Mouse (Mus musculus) limb, embryonic 11.5 days (tissue): ENCODE data around the gene Slc6a5. TPM values are rescaled to one million over a fixed set of nuclear protein-coding genes. Genes with fewer than 3 reads are reported as not detected.
"Not testable (repeated sequence)": the region's sequence is repeated elsewhere in the genome, so short reads cannot be mapped to it uniquely, and the experiment has no call there.

ENCODE experiments used
- ATAC-seq: fragments of 200-750 bp; cut with Nextera tagmentation; 2 replicates; pipeline ENCODE4 v1.8.0; 2017; ENCODE audit warnings: low read depth; ENCODE audit not compliant: insufficient number of reproducible peaks, low FRiP score, low TSS enrichment
- DNase-seq: peaks from one replicate; pipeline ENCODE4 v3.0.0-alpha.2; 2015; ENCODE audit warnings: low spot score
- H3K27ac ChIP-seq: fragments of 300-500 bp; sonication (generic); replicated peaks from 2 replicates; pipeline ENCODE4 v1.5.1; 2014; ENCODE audit warnings: low read depth, mild to moderate bottlenecking, low read length
- H3K27me3 ChIP-seq: fragments of 300-500 bp; sonication (generic); 2 replicates; pipeline ENCODE4 v1.6.1; 2014; ENCODE audit warnings: mild to moderate bottlenecking, low read length, mixed read lengths; ENCODE audit not compliant: control insufficient read depth, insufficient read depth
- H3K36me3 ChIP-seq: fragments of 300-500 bp; sonication (generic); 2 replicates; pipeline ENCODE4 v1.6.1; 2014; ENCODE audit warnings: mild to moderate bottlenecking, low read length, moderate library complexity, mixed read lengths; ENCODE audit not compliant: control insufficient read depth, insufficient read depth
- H3K4me1 ChIP-seq: fragments of 300-500 bp; sonication (generic); 2 replicates; pipeline ENCODE4 v1.6.1; 2014; ENCODE audit warnings: low read length, mixed read lengths; ENCODE audit not compliant: control insufficient read depth, insufficient read depth
- H3K4me2 ChIP-seq: fragments of 300-500 bp; sonication (generic); 2 replicates; pipeline ENCODE4 v1.6.1; 2014; ENCODE audit warnings: low read depth, mild to moderate bottlenecking, moderate library complexity; ENCODE audit not compliant: severe bottlenecking
- H3K4me3 ChIP-seq: fragments of 300-500 bp; sonication (generic); 2 replicates; pipeline ENCODE4 v1.5.1; 2014; ENCODE audit warnings: low read depth, low read length
- H3K9ac ChIP-seq: fragments of 300-500 bp; sonication (generic); 2 replicates; pipeline ENCODE4 v1.6.1; 2014; ENCODE audit warnings: mild to moderate bottlenecking, low read length
- H3K9me3 ChIP-seq: fragments of 300-500 bp; sonication (generic); 2 replicates; pipeline ENCODE4 v1.6.1; 2016; ENCODE audit warnings: low read length; ENCODE audit not compliant: control insufficient read depth
- WGBS: fragments of 180-500 bp; shearing (Covaris S2); extraction: QIAGEN DNeasy Blood & Tissue Kit; methylation state at CpG from one replicate; pipeline ENCODE4 v1.1.7; 2014; 5-methylcytosine and 5-hydroxymethylcytosine counted together
- polyA plus RNA-seq: library from polyadenylated mRNA; unstranded; fragments of >200 nt; fragmentation: Nextera tagmentation; extraction: Ambion mirVana; gene quantifications from 2 replicates; pipeline ENCODE4 v1.2.1, GENCODE M21; 2014

The Slc6a5 gene
- polyA plus RNA-seq, 1 experiment from 2014 or later, result not detected

DNA sequence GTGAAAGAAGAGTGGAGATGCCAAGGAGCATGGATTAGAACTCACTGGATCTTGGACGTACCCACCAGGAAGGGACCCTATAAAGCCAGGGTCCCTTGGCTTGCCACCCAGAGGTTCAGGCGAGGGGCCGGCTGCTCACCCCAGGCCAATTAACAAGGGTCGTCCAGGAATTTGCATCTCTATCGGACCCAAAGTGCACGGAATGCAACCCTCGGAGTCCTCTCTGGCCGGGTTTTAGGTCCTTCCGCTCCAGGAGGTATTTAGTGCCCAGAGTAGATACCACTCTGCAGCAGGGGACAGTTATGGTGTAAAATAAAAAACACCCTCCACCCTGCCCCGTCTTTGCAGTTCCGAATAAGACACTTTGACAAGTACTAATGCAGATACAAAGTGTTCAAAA, 5.5 kb downstream of the Slc6a5 start:
- Histone ChIP-seq H3K4me1 (no peaks in the 10 kb centered on the region), H3K4me3 (no peak overlapping the region), H3K27me3 (peaks cover 80% of the 10 kb centered on the region), H3K9ac (no peak overlapping the region), H3K9me3 (no peaks in the 10 kb centered on the region), H3K27ac (no peak overlapping the region), H3K36me3 (no peaks in the 10 kb centered on the region), H3K4me2 (no peak overlapping the region)
- ATAC-seq (no peak), DNase-seq (no peak)
- under 1% methylated on average over 11 of the region's 11 CpGs for WGBS

DNA sequence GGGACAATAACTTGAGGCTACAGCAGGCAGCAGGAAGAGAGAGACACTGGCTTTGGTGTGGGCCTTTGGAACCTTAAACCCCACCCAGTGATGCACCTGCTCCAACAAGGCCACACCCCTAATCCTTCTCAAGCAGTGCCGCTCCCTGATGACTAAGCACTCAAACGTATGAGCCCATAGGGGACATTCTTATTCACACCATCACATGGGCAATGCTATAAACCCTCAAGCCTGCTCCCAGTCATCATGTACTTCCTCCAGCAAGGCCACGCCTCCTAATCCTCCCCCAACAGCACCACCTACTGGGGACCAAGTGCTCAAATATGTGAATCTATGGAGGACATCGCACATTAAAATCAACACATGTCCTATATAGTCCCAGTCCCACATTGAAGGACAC, 9.5 kb downstream of the Slc6a5 start:
- Histone ChIP-seq H3K4me3 (no peak overlapping the region), H3K9me3 (no peaks in the 10 kb centered on the region), H3K27ac (no peak overlapping the region), H3K4me2 (no peak overlapping the region), H3K4me1 (no peaks in the 10 kb centered on the region), H3K27me3 (peaks cover 41% of the 10 kb centered on the region), H3K9ac (no peak overlapping the region), H3K36me3 (no peaks in the 10 kb centered on the region)
- WGBS, result 87% methylated on average over 4 of the region's 4 CpGs
- no peak for ATAC-seq
- DNase-seq, result no peak

GRCm38 (mm10) chr7:49920751-49921150, 10.8 kb downstream of the Slc6a5 start:
- no peak for ATAC-seq
- no peak for DNase-seq
- no peak overlapping the region for H3K27ac ChIP-seq
- H3K4me2 ChIP-seq, result no peak overlapping the region
- H3K36me3 ChIP-seq, result no peaks in the 10 kb centered on the region
- no peaks in the 10 kb centered on the region for H3K4me1 ChIP-seq
- 77% methylated on average over 4 of the region's 4 CpGs for WGBS
- peaks cover 29% of the 10 kb centered on the region for H3K27me3 ChIP-seq
- H3K9ac ChIP-seq, result no peak overlapping the region
- no peaks in the 10 kb centered on the region for H3K9me3 ChIP-seq
- no peak overlapping the region for H3K4me3 ChIP-seq

DNA sequence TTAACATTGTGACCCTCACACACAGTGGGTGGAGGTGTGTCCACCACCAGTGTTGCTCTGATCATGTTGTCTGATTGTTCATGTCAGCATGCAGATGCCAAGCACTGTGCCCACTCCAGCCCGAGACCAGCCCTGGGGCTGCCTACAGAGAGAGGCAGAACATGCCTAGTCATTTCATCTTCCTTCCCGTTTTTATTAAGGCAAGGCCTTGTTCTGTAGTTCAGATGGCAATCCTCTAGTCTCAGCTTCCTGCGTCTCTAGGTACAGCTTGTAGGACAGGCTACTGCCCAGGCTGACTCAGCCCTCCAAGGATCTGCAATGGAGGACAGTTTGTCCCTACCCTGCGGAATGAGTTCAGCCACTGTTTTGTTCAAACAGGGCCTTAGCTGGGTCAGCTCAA, 13.0 kb downstream of the Slc6a5 start:
- H3K27ac ChIP-seq, result no peak overlapping the region
- no peak overlapping the region for H3K4me2 ChIP-seq
- no peak overlapping the region for H3K9ac ChIP-seq
- no peak overlapping the region for H3K4me3 ChIP-seq
- no peaks in the 10 kb centered on the region for H3K36me3 ChIP-seq
- no peaks in the 10 kb centered on the region for H3K4me1 ChIP-seq
- H3K27me3 ChIP-seq, result peaks cover 7% of the 10 kb centered on the region
- ATAC-seq, result no peak
- WGBS, result 44% methylated on average over 4 of the region's 4 CpGs
- DNase-seq, result no peak
- no peaks in the 10 kb centered on the region for H3K9me3 ChIP-seq

- Histone ChIP-seq H3K27ac (no peak overlapping the region), H3K9me3 (no peaks in the 10 kb centered on the region), H3K27me3 (peaks cover 3% of the 10 kb centered on the region; the same call in 1 of the 2 replicates), H3K4me2 (no peak overlapping the region), H3K4me1 (no peaks in the 10 kb centered on the region), H3K9ac (no peak overlapping the region), H3K36me3 (no peaks in the 10 kb centered on the region), H3K4me3 (no peak overlapping the region)
- WGBS, result under 1% methylated on average over 13 of the region's 13 CpGs
- DNase-seq (peak; percentile 86), ATAC-seq (peak; percentile 65; the same call in 1 of the 2 replicates)
These were observed 13.4 kb downstream of the Slc6a5 start for GRCm38 (mm10) chr7:49923376-49923775.

GRCm38 (mm10) chr7:49928571-49928970, 18.6 kb downstream of the Slc6a5 start:
- H3K4me2 ChIP-seq, result no peak overlapping the region
- WGBS, result 39% methylated on average over 3 of the region's 3 CpGs
- H3K4me3 ChIP-seq, result no peak overlapping the region
- no peaks in the 10 kb centered on the region for H3K4me1 ChIP-seq
- H3K9me3 ChIP-seq, result no peaks in the 10 kb centered on the region
- H3K9ac ChIP-seq, result no peak overlapping the region
- ATAC-seq (0 out of 2 replicates have a peak, but pooled peaks have one; percentile 45), DNase-seq (peak; percentile 48)
- no peaks in the 10 kb centered on the region for H3K36me3 ChIP-seq
- H3K27ac ChIP-seq, result no peak overlapping the region
- no peaks in the 10 kb centered on the region for H3K27me3 ChIP-seq

DNA sequence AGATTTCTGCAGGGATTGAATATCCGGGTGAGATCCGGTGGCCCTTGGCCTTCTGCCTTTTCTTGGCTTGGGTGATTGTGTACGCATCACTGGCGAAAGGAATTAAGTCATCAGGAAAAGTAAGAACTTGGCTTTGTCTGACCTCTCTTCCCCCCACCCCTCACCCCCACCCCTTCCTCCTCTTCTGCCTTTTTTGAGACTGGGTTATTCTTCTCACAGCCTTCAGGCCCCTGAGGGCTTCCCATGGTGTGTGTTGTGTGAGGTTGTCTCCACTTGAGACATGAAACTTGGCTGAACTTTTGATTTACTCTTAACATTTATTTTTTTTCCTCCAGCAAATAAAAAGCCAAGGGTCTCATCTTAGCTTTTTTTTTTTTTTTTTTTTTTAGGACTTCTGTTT, 20.1 kb downstream of the Slc6a5 start:
- H3K9ac ChIP-seq, result no peak overlapping the region
- DNase-seq (no peak), ATAC-seq (no peak)
- no peaks in the 10 kb centered on the region for H3K36me3 ChIP-seq
- no peaks in the 10 kb centered on the region for H3K9me3 ChIP-seq
- WGBS, result 90% methylated on average over 4 of the region's 4 CpGs
- H3K27ac ChIP-seq, result no peak overlapping the region
- no peaks in the 10 kb centered on the region for H3K4me1 ChIP-seq
- H3K27me3 ChIP-seq, result no peaks in the 10 kb centered on the region
- no peak overlapping the region for H3K4me3 ChIP-seq
- H3K4me2 ChIP-seq, result no peak overlapping the region

DNA sequence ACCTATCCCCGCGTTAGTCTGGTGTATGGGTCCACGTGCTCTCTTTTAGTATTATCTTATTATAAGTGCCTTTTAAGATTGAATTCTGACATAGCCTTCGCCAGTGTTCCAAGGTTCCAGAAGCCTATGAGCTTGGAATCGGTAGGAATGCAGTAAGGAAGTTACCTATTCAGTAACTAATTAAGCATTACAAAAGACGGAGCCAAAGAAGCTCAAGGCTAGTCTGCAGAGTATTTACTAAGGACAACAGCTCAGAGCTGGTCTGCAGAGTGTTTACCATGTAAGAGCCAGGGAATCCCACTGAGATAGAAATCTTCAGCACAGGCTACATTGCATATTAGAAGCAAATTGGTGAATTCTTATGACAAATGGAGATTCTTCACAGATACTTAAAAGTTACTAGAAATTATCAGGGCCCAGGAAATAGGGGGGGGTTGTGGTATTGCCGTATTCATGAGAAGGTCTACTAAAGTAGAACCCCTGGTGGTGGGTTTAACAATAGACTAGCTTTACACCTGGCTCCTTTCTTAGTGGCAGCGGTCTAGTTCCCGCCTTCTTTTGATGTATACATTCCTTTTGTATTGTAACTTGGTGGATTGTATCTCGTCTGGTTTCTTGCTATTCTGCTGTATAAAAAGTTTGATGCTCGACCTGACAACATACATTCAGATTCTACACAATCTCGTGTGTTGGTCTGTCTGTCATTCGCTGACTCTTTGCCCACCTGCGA, 23.6 kb downstream of the Slc6a5 start:
- ATAC-seq, H3K4me1 ChIP-seq, H3K27me3 ChIP-seq, H3K4me3 ChIP-seq, H3K4me2 ChIP-seq, H3K36me3 ChIP-seq, H3K9me3 ChIP-seq, H3K9ac ChIP-seq, DNase-seq, H3K27ac ChIP-seq: not testable (repeated sequence)
- 89% methylated on average over 14 of the region's 14 CpGs for WGBS

GRCm38 (mm10) chr7:49936821-49937220, 26.9 kb downstream of the Slc6a5 start:
- DNase-seq (no peak), ATAC-seq (no peak)
- no peaks in the 10 kb centered on the region for H3K36me3 ChIP-seq
- 0 out of 2 replicates have a peak, but pooled peaks cover 2% of the 10 kb centered on the region for H3K4me1 ChIP-seq
- H3K27me3 ChIP-seq, result no peaks in the 10 kb centered on the region
- no peak overlapping the region for H3K9ac ChIP-seq
- H3K9me3 ChIP-seq, result no peaks in the 10 kb centered on the region
- no peak overlapping the region for H3K4me2 ChIP-seq
- 89% methylated on average over 3 of the region's 3 CpGs for WGBS
- no peak overlapping the region for H3K4me3 ChIP-seq
- no peak overlapping the region for H3K27ac ChIP-seq
